19 mouse cellular contexts compared by ENCODE assay signal in genomic region chr3:87958476-87958875, GRCm38 (mm10). TPM values are rescaled to one million over a fixed set of nuclear protein-coding genes. Genes with fewer than 3 reads are reported as not detected.
DNase-seq lines count a peak whose midpoint lies in the region; ATAC-seq and TF ChIP-seq lines count a peak whose summit lies in the region.
"Had no signal": no experiment of that assay in that cellular context is flagged by ENCODE, and none has a peak within 500 bp of the region (broad histone marks: within the 10 kb centered on the region; RNA-seq: fewer than 3 reads in every experiment).

No protein-coding gene starts in this region.

- H3K27ac ChIP-seq in heart, embryonic 13.5 days (replicated peaks) = no peak overlapping the region
- peak overlapping the region; percentile 95 for H3K27ac ChIP-seq in midbrain, embryonic 10.5 days (replicated peaks)
- no peak overlapping the region for H3K27ac ChIP-seq in midbrain, postnatal 0 days (ENCODE audit: low read depth, low read length)
- H3K27ac ChIP-seq in stomach, postnatal 0 days (replicated peaks) = peak overlapping the region; percentile 53
- H3K27ac ChIP-seq: hindbrain, postnatal 0 days; stomach, embryonic 15.5 days had no signal

- H3K4me3 ChIP-seq in heart, embryonic 13.5 days = no peak overlapping the region
- H3K4me3 ChIP-seq in midbrain, embryonic 10.5 days = peak overlapping the region; percentile 18; the same call in 1 of the 2 replicates
- no peak overlapping the region for H3K4me3 ChIP-seq in midbrain, postnatal 0 days (ENCODE audit: low read depth, low read length)
- H3K4me3 ChIP-seq in stomach, postnatal 0 days (ENCODE audit: low read depth, low read length) = no peak overlapping the region
- H3K4me3 ChIP-seq: midbrain, embryonic 12.5 days; myocyte; stomach, embryonic 15.5 days had no signal

- no peaks in the 10 kb centered on the region for H3K36me3 ChIP-seq in heart, embryonic 13.5 days
- peaks cover 19% of the 10 kb centered on the region for H3K36me3 ChIP-seq in midbrain, embryonic 10.5 days
- no peaks in the 10 kb centered on the region for H3K36me3 ChIP-seq in midbrain, postnatal 0 days (ENCODE audit: insufficient read depth, low read length)
- H3K36me3 ChIP-seq in stomach, postnatal 0 days (ENCODE audit: control insufficient read depth, insufficient read depth, low read length) = no peaks in the 10 kb centered on the region
- H3K36me3 ChIP-seq: G1E; stomach, embryonic 15.5 days had no signal

- no peak for TF ChIP-seq EP300 in stomach, postnatal 0 days (optimal IDR thresholded peaks at IDR 0.05)

- H3K9ac ChIP-seq in heart, embryonic 13.5 days = 0 out of 2 replicates have a peak overlapping the region, but pooled peaks have one; percentile 19
- no peak overlapping the region for H3K9ac ChIP-seq in midbrain, postnatal 0 days (replicated peaks; ENCODE audit: low read length, poor library complexity, severe bottlenecking)
- H3K9ac ChIP-seq in stomach, postnatal 0 days (ENCODE audit: low read length) = no peak overlapping the region
- H3K9ac ChIP-seq: liver, postnatal 0 days; midbrain, embryonic 12.5 days; stomach, embryonic 15.5 days had no signal

- no peaks in the 10 kb centered on the region for H3K9me3 ChIP-seq in heart, embryonic 13.5 days
- no peaks in the 10 kb centered on the region for H3K9me3 ChIP-seq in midbrain, embryonic 10.5 days (replicated peaks)
- no peaks in the 10 kb centered on the region for H3K9me3 ChIP-seq in midbrain, postnatal 0 days (ENCODE audit: low read length)
- H3K9me3 ChIP-seq in stomach, postnatal 0 days (ENCODE audit: control insufficient read depth, low read length) = no peaks in the 10 kb centered on the region
- H3K9me3 ChIP-seq: G1E; midbrain, embryonic 12.5 days; stomach, embryonic 15.5 days had no signal

- peaks cover 27% of the 10 kb centered on the region for H3K4me1 ChIP-seq in heart, embryonic 13.5 days
- peaks cover 63% of the 10 kb centered on the region for H3K4me1 ChIP-seq in midbrain, embryonic 10.5 days
- H3K4me1 ChIP-seq in midbrain, postnatal 0 days (ENCODE audit: insufficient read depth, low read length) = no peaks in the 10 kb centered on the region
- peaks cover 5% of the 10 kb centered on the region for H3K4me1 ChIP-seq in stomach, postnatal 0 days (replicated peaks; ENCODE audit: control insufficient read depth, insufficient read depth)

- ATAC-seq in heart, embryonic 13.5 days (ENCODE audit: extremely low read depth, insufficient number of reproducible peaks, low FRiP score, low TSS enrichment) = no peak
- ATAC-seq in midbrain, postnatal 0 days (ENCODE audit: low FRiP score) = no peak
- ATAC-seq in stomach, postnatal 0 days (ENCODE audit: low FRiP score, low TSS enrichment) = no peak
- ATAC-seq: hindbrain, postnatal 0 days; liver, postnatal 0 days had no signal

- no peak for TF ChIP-seq CTCF in midbrain, postnatal 0 days (IDR thresholded peaks at IDR 0.05)
- no peak for TF ChIP-seq CTCF in stomach, postnatal 0 days (IDR thresholded peaks at IDR 0.05; ENCODE audit: low read depth)

- H3K4me2 ChIP-seq in heart, embryonic 13.5 days = no peak overlapping the region
- H3K4me2 ChIP-seq in midbrain, postnatal 0 days (ENCODE audit: low read depth, low read length, poor library complexity, severe bottlenecking) = no peak overlapping the region
- H3K4me2 ChIP-seq in stomach, postnatal 0 days (replicated peaks; ENCODE audit: low read depth) = no peak overlapping the region
- H3K4me2 ChIP-seq: midbrain, embryonic 12.5 days; stomach, embryonic 15.5 days had no signal

- no peak for DNase-seq in heart, adult 18-20 months
- no peak for DNase-seq in midbrain, embryonic 10.5 days (ENCODE audit: low spot score)
- no peak for DNase-seq in midbrain, postnatal 0 days (ENCODE audit: low spot score)
- DNase-seq in gonadal fat pad, adult 2 months (ENCODE audit: low read depth) = peak; percentile 84
- no peak for DNase-seq in stomach, postnatal 0 days (ENCODE audit: low spot score)
- DNase-seq in layer of hippocampus, adult 9-11 months = no peak
- DNase-seq: cerebellum, adult 18-20 months; heart, postnatal 10 days; left cerebral cortex, postnatal 4 days; liver, postnatal 0 days; lung, postnatal 4 days; spleen, adult 18-20 months; thymus, postnatal 25 days had no signal

- H3K27me3 ChIP-seq in heart, embryonic 13.5 days (replicated peaks) = peaks cover 8% of the 10 kb centered on the region; the same call in 1 of the 2 replicates
- H3K27me3 ChIP-seq in midbrain, embryonic 10.5 days (ENCODE audit: low read depth, poor library complexity, severe bottlenecking) = no peaks in the 10 kb centered on the region
- H3K27me3 ChIP-seq in midbrain, postnatal 0 days (ENCODE audit: insufficient read depth, low read length) = 0 out of 2 replicates have a peak, but pooled peaks cover 3% of the 10 kb centered on the region
- no peaks in the 10 kb centered on the region for H3K27me3 ChIP-seq in stomach, postnatal 0 days (ENCODE audit: control insufficient read depth, insufficient read depth, low read length)
- H3K27me3 ChIP-seq: midbrain, embryonic 12.5 days; stomach, embryonic 15.5 days had no signal

- WGBS in heart, embryonic 13.5 days = 16% methylated on average over 4 of the region's 4 CpGs
- WGBS in midbrain, embryonic 10.5 days = 35% methylated on average over 4 of the region's 4 CpGs
- WGBS in midbrain, postnatal 0 days = 42% methylated on average over 4 of the region's 4 CpGs
- 39% methylated on average over 4 of the region's 4 CpGs for WGBS in stomach, postnatal 0 days

RNA-seq across cellular contexts. Expression of gene Crabp2, which starts 10.0 kb away (rescaled TPM):
- 6.2 and 8.4 TPM in 2 replicates for polyA plus RNA-seq in heart, embryonic 13.5 days (2015; fragmentation: Nextera tagmentation; extraction: Ambion mirVana)
- total RNA-seq in heart, adult 18-20 months (2021) = not detected
- 562 and 684 TPM in 2 replicates for polyA plus RNA-seq in midbrain, embryonic 10.5 days (2016; fragmentation: Nextera tagmentation; extraction: Ambion mirVana)
- 19.2 and 27.1 TPM in 2 replicates for total RNA-seq in midbrain, postnatal 0 days (2014; rRNA removed)
- 49.0 and 50.8 TPM in 2 replicates for polyA plus RNA-seq in midbrain, postnatal 0 days (2015; fragmentation: Nextera tagmentation; extraction: Ambion mirVana)
- 5.6 and 12.0 TPM in 2 replicates for polyA plus RNA-seq in gonadal fat pad, adult 2 months (2012; rRNA removed)
- polyA plus RNA-seq in stomach, postnatal 0 days (2015; fragmentation: Nextera tagmentation; extraction: Ambion mirVana) = 40.4 and 44.3 TPM in 2 replicates
- polyA plus RNA-seq: G1E; liver, postnatal 0 days had no signal

RNA-seq across cellular contexts. Expression of gene Nes, which starts 12.4 kb away (rescaled TPM):
- 18.7 and 18.9 TPM in 2 replicates for polyA plus RNA-seq in heart, embryonic 13.5 days (2015; fragmentation: Nextera tagmentation; extraction: Ambion mirVana)
- 10 to 100 TPM; 12.5 to 24.8 TPM for total RNA-seq in heart, adult 18-20 months (2021)
- polyA plus RNA-seq in midbrain, embryonic 10.5 days (2016; fragmentation: Nextera tagmentation; extraction: Ambion mirVana) = 125 and 158 TPM in 2 replicates
- total RNA-seq in midbrain, postnatal 0 days (2014; rRNA removed) = 22.4 and 37.1 TPM in 2 replicates
- polyA plus RNA-seq in midbrain, postnatal 0 days (2015; fragmentation: Nextera tagmentation; extraction: Ambion mirVana) = 8.2 and 8.8 TPM in 2 replicates
- polyA plus RNA-seq in gonadal fat pad, adult 2 months (2012; rRNA removed) = 5.0 and 6.1 TPM in 2 replicates
- polyA plus RNA-seq in stomach, postnatal 0 days (2015; fragmentation: Nextera tagmentation; extraction: Ambion mirVana) = 5.3 and 5.7 TPM in 2 replicates

RNA-seq across cellular contexts. Expression of gene Rrnad1, which starts 28.0 kb away (rescaled TPM):
- polyA plus RNA-seq in heart, embryonic 13.5 days (2015; fragmentation: Nextera tagmentation; extraction: Ambion mirVana) = 13.4 and 16.0 TPM in 2 replicates
- 1 to 10 TPM; 4.8 to 5.1 TPM for total RNA-seq in heart, adult 18-20 months (2021)
- 18.6 and 21.6 TPM in 2 replicates for polyA plus RNA-seq in midbrain, embryonic 10.5 days (2016; fragmentation: Nextera tagmentation; extraction: Ambion mirVana)
- total RNA-seq in midbrain, postnatal 0 days (2014; rRNA removed) = 27.8 and 28.2 TPM in 2 replicates
- polyA plus RNA-seq in midbrain, postnatal 0 days (2015; fragmentation: Nextera tagmentation; extraction: Ambion mirVana) = 17.6 and 19.1 TPM in 2 replicates
- 19.9 and 27.5 TPM in 2 replicates for polyA plus RNA-seq in gonadal fat pad, adult 2 months (2012; rRNA removed)
- 7.1 and 7.6 TPM in 2 replicates for polyA plus RNA-seq in stomach, postnatal 0 days (2015; fragmentation: Nextera tagmentation; extraction: Ambion mirVana)

RNA-seq across cellular contexts. Expression of gene Isg20l2, which starts 28.4 kb away (rescaled TPM):
- polyA plus RNA-seq in heart, embryonic 13.5 days (2015; fragmentation: Nextera tagmentation; extraction: Ambion mirVana) = 28.9 and 30.1 TPM in 2 replicates
- 10 to 100 TPM; 10.8 to 11.5 TPM for total RNA-seq in heart, adult 18-20 months (2021)
- polyA plus RNA-seq in midbrain, embryonic 10.5 days (2016; fragmentation: Nextera tagmentation; extraction: Ambion mirVana) = 81.6 and 81.9 TPM in 2 replicates
- 20.5 and 21.0 TPM in 2 replicates for total RNA-seq in midbrain, postnatal 0 days (2014; rRNA removed)
- 13.6 and 14.7 TPM in 2 replicates for polyA plus RNA-seq in midbrain, postnatal 0 days (2015; fragmentation: Nextera tagmentation; extraction: Ambion mirVana)
- polyA plus RNA-seq in gonadal fat pad, adult 2 months (2012; rRNA removed) = 11.0 and 11.4 TPM in 2 replicates
- polyA plus RNA-seq in stomach, postnatal 0 days (2015; fragmentation: Nextera tagmentation; extraction: Ambion mirVana) = 20.2 and 21.5 TPM in 2 replicates

RNA-seq across cellular contexts. Expression of gene Mrpl24, which starts 39.2 kb away (rescaled TPM):
- 55.0 and 57.2 TPM in 2 replicates for polyA plus RNA-seq in heart, embryonic 13.5 days (2015; fragmentation: Nextera tagmentation; extraction: Ambion mirVana)
- total RNA-seq in heart, adult 18-20 months (2021) = 10 to 100 TPM; 75.0 to 77.9 TPM
- 78.3 and 81.6 TPM in 2 replicates for polyA plus RNA-seq in midbrain, embryonic 10.5 days (2016; fragmentation: Nextera tagmentation; extraction: Ambion mirVana)
- total RNA-seq in midbrain, postnatal 0 days (2014; rRNA removed) = 41.3 and 41.7 TPM in 2 replicates
- 37.2 and 39.7 TPM in 2 replicates for polyA plus RNA-seq in midbrain, postnatal 0 days (2015; fragmentation: Nextera tagmentation; extraction: Ambion mirVana)
- 51.0 and 51.8 TPM in 2 replicates for polyA plus RNA-seq in gonadal fat pad, adult 2 months (2012; rRNA removed)
- 61.4 and 63.4 TPM in 2 replicates for polyA plus RNA-seq in stomach, postnatal 0 days (2015; fragmentation: Nextera tagmentation; extraction: Ambion mirVana)

Comparison
In these comparisons a context has a peak if more than half of its experiments do, and no peak if none do; other contexts are left out.
1. H3K27ac ChIP-seq: peak in midbrain, embryonic 10.5 days (single experiment) and stomach, postnatal 0 days (single experiment); none in heart, embryonic 13.5 days (single experiment) and midbrain, postnatal 0 days (single experiment).
2. RNA of gene Crabp2, which starts 10.0 kb away (polyA plus RNA-seq): 562 to 684 TPM in midbrain, embryonic 10.5 days; 49.0 to 50.8 TPM in midbrain, postnatal 0 days, 40.4 to 44.3 TPM in stomach, postnatal 0 days, 5.6 to 12.0 TPM in gonadal fat pad, adult 2 months and 6.2 to 8.4 TPM in heart, embryonic 13.5 days; every median in the first group is over 10 times any median in the second.